In genomic region chr6:127500119-127500518, GRCm38 (mm10) we compare ENCODE assay signal across 31 mouse cellular contexts. TPM values are rescaled to one million over a fixed set of nuclear protein-coding genes. Genes with fewer than 3 reads are reported as not detected.
DNase-seq lines count a peak whose midpoint lies in the region; ATAC-seq lines count a peak whose summit lies in the region.
"Had no signal": no experiment of that assay in that cellular context is flagged by ENCODE, and none has a peak within 500 bp of the region (broad histone marks: within the 10 kb centered on the region; RNA-seq: fewer than 3 reads in every experiment).

No protein-coding gene starts in this region.

- 60% methylated on average over 9 of the region's 9 CpGs for WGBS in liver, embryonic 12.5 days (ENCODE audit: insufficient replicate concordance)
- WGBS in liver, embryonic 11.5 days, result 56% methylated on average over 9 of the region's 9 CpGs

- no peak overlapping the region for H3K9ac ChIP-seq in liver, embryonic 12.5 days
- no peak overlapping the region for H3K9ac ChIP-seq in liver, embryonic 11.5 days (ENCODE audit: low read depth, low read length)
- H3K9ac ChIP-seq: embryonic facial prominence, embryonic 12.5 days; forebrain, embryonic 15.5 days; heart, embryonic 13.5 days; hindbrain, embryonic 15.5 days; liver, embryonic 14.5 days; midbrain, embryonic 12.5 days; neural tube, embryonic 13.5 days had no signal

- no peak for DNase-seq in cerebellum, postnatal 36 days
- peak; percentile 73 for DNase-seq in ovary, postnatal 36 days (ENCODE audit: low spot score)
- no peak for DNase-seq in ovary, postnatal 14 days (ENCODE audit: low spot score)
- no peak for DNase-seq in right cerebral cortex, postnatal 10 days (ENCODE audit: low spot score in 2 of 2)
- DNase-seq in liver, embryonic 11.5 days (ENCODE audit: low spot score), result no peak
- DNase-seq: cerebellum, adult 11 months; cerebellum, adult 9-10 months; embryo, embryonic 11 days; kidney, adult 2 months; kidney, postnatal 36 days; left cerebral cortex, postnatal 4 days; lung, adult 2 months; lung, postnatal 10 days; right cerebral cortex, adult 18-20 months; right cerebral cortex, postnatal 4 days; thymus, adult 18-20 months; thymus, postnatal 25 days had no signal

- H3K9me3 ChIP-seq in liver, embryonic 12.5 days (replicated peaks), result no peaks in the 10 kb centered on the region
- no peaks in the 10 kb centered on the region for H3K9me3 ChIP-seq in liver, embryonic 11.5 days (ENCODE audit: control insufficient read depth, low read length)
- H3K9me3 ChIP-seq: embryonic facial prominence, embryonic 12.5 days; forebrain, embryonic 15.5 days; heart, embryonic 13.5 days; hindbrain, embryonic 10.5 days; hindbrain, embryonic 15.5 days; midbrain, embryonic 12.5 days; neural tube, embryonic 13.5 days had no signal

- no peak overlapping the region for H3K27ac ChIP-seq in liver, embryonic 12.5 days
- H3K27ac ChIP-seq in liver, embryonic 11.5 days (ENCODE audit: low read depth, low read length), result no peak overlapping the region
- H3K27ac ChIP-seq: embryonic facial prominence, embryonic 12.5 days; forebrain, embryonic 15.5 days; heart, embryonic 13.5 days; hindbrain, embryonic 10.5 days; hindbrain, embryonic 15.5 days; liver, embryonic 14.5 days; macrophage; midbrain, embryonic 12.5 days; neural tube, embryonic 13.5 days had no signal

- peak; percentile 33; the same call in 1 of the 2 replicates for ATAC-seq in cerebellum, adult (ENCODE audit: insufficient number of reproducible peaks, low FRiP score, low TSS enrichment)
- 0 out of 2 replicates have a peak, but pooled peaks have one; percentile 9 for ATAC-seq in megakaryocyte-erythroid progenitor cell, adult 5-6 weeks (replicated peaks; ENCODE audit: low FRiP score, low TSS enrichment, poor library complexity, severe bottlenecking)
- ATAC-seq in liver, embryonic 12.5 days, result no peak
- ATAC-seq in liver, embryonic 11.5 days (replicated peaks; ENCODE audit: low FRiP score), result no peak
- ATAC-seq: forebrain, embryonic 15.5 days; inflammation-experienced regulatory T-cells, adult 6 months; Patski had no signal

- H3K36me3 ChIP-seq in liver, embryonic 12.5 days, result no peaks in the 10 kb centered on the region
- no peaks in the 10 kb centered on the region for H3K36me3 ChIP-seq in liver, embryonic 11.5 days (ENCODE audit: control insufficient read depth, insufficient read depth, low read length)
- H3K36me3 ChIP-seq: embryonic facial prominence, embryonic 12.5 days; hindbrain, embryonic 10.5 days; hindbrain, embryonic 15.5 days had no signal

- H3K27me3 ChIP-seq in liver, embryonic 12.5 days (replicated peaks), result no peaks in the 10 kb centered on the region
- H3K27me3 ChIP-seq in liver, embryonic 11.5 days (replicated peaks; ENCODE audit: control insufficient read depth, insufficient read depth, low read length), result no peaks in the 10 kb centered on the region
- H3K27me3 ChIP-seq: embryonic facial prominence, embryonic 12.5 days; forebrain, embryonic 15.5 days; heart, embryonic 13.5 days; hindbrain, embryonic 15.5 days; midbrain, embryonic 12.5 days; neural tube, embryonic 13.5 days; Patski had no signal

- H3K4me1 ChIP-seq in liver, embryonic 12.5 days, result no peaks in the 10 kb centered on the region
- H3K4me1 ChIP-seq in liver, embryonic 11.5 days (replicated peaks; ENCODE audit: control insufficient read depth, insufficient read depth, low read length), result no peaks in the 10 kb centered on the region
- H3K4me1 ChIP-seq: heart, embryonic 13.5 days had no signal

- H3K4me2 ChIP-seq in liver, embryonic 12.5 days, result no peak overlapping the region
- H3K4me2 ChIP-seq in liver, embryonic 11.5 days, result no peak overlapping the region
- H3K4me2 ChIP-seq: embryonic facial prominence, embryonic 12.5 days; forebrain, embryonic 15.5 days; heart, embryonic 13.5 days; hindbrain, embryonic 15.5 days; midbrain, embryonic 12.5 days; neural tube, embryonic 13.5 days had no signal

- H3K4me3 ChIP-seq in liver, embryonic 12.5 days, result no peak overlapping the region
- H3K4me3 ChIP-seq in liver, embryonic 11.5 days (ENCODE audit: low read depth, low read length), result no peak overlapping the region
- H3K4me3 ChIP-seq: embryonic facial prominence, embryonic 12.5 days; forebrain, embryonic 15.5 days; heart, embryonic 13.5 days; hindbrain, embryonic 10.5 days; hindbrain, embryonic 15.5 days; midbrain, embryonic 12.5 days; neural tube, embryonic 13.5 days had no signal

RNA-seq across cellular contexts. Expression of gene Parp11, which starts 53.5 kb away (rescaled TPM):
- total RNA-seq in megakaryocyte-erythroid progenitor cell, adult 5-6 weeks (2014; fragmentation: Nextera tagmentation), result 27.4 and 35.6 TPM in 2 replicates
- total RNA-seq in megakaryocyte-erythroid progenitor cell, adult 5-6 weeks (2017), result 15.2 and 20.3 TPM in 2 replicates
- 8.2 and 10.2 TPM in 2 replicates for polyA plus RNA-seq in liver, embryonic 12.5 days (2016; fragmentation: Nextera tagmentation; extraction: Ambion mirVana)
- polyA plus RNA-seq in liver, embryonic 11.5 days (2014; fragmentation: Nextera tagmentation; extraction: Ambion mirVana), result 14.8 and 16.1 TPM in 2 replicates

Comparison
In these comparisons a context has a peak if more than half of its experiments do, and no peak if none do; other contexts are left out.
1. ATAC-seq: peak in cerebellum, adult (single experiment) and megakaryocyte-erythroid progenitor cell, adult 5-6 weeks (single experiment); none in liver, embryonic 12.5 days (single experiment) and liver, embryonic 11.5 days (single experiment).